Mouse (Mus musculus) brain, embryonic 14.5 days (tissue): ENCODE measurements at regions not wholly inside any gene's neighbourhood (a gene's known extent, or its start where the extent isn't known, plus 50 kb on each side); places are given as distances from the start of the nearest gene placed in this dataset.
A peak's percentile ranks its signal among the peaks of the same experiment; 100 is the strongest.
"Not testable (repeated sequence)": the region's sequence is repeated elsewhere in the genome, so short reads cannot be mapped to it uniquely, and the experiment has no call there.

Experiments
- DNase-seq: peaks from one replicate; pipeline ENCODE4 v3.0.0-alpha.2; 2011; ENCODE audit warnings: low read depth
- CTCF ChIP-seq: fragments of 200-500 bp; IDR thresholded peaks from 2 replicates; pipeline ENCODE4 v1.5.1; 2012; ENCODE audit warnings: inconsistent platforms, mild to moderate bottlenecking, moderate library complexity, borderline replicate concordance; ENCODE audit not compliant: insufficient read depth, insufficient read length; ENCODE audit errors: extremely low read depth
- POLR2A ChIP-seq: fragments of 200-500 bp; IDR thresholded peaks from 2 replicates; pipeline ENCODE4 v1.6.1; 2012; ENCODE audit warnings: mild to moderate bottlenecking, inconsistent platforms, borderline replicate concordance; ENCODE audit not compliant: poor library complexity, insufficient read depth, insufficient read length, severe bottlenecking; ENCODE audit errors: extremely low read depth

- DNase-seq, result not testable (repeated sequence)
Observed at GRCm38 (mm10) chrX:82249456-82249855, 699.2 kb upstream of the Dmd start.

GRCm38 (mm10) chrX:82282376-82282775 is 666.3 kb upstream of the Dmd start:
- DNase-seq, result not testable (repeated sequence)

- peak; percentile 8 for DNase-seq
- no peak for TF ChIP-seq POLR2A
- no peak for TF ChIP-seq CTCF
Observed at GRCm38 (mm10) chrX:82310764-82311492, 637.7 kb upstream of the Dmd start.
